Mouse (Mus musculus) hindbrain, embryonic 16.5 days (tissue): ENCODE data around the gene Tbc1d25. TPM values are rescaled to one million over a fixed set of nuclear protein-coding genes. Genes with fewer than 3 reads are reported as not detected.

Source experiments
- ATAC-seq: fragments of 200-750 bp; cut with Nextera tagmentation; 2 replicates; pipeline ENCODE4 v1.8.0; 2017; ENCODE audit warnings: moderate TSS enrichment, moderate library complexity
- H3K27ac ChIP-seq: fragments of 300-500 bp; sonication (generic); 2 replicates; pipeline ENCODE4 v1.5.1; 2014; ENCODE audit warnings: low read depth, mild to moderate bottlenecking, control low read depth, low read length, moderate library complexity
- H3K27me3 ChIP-seq: fragments of 300-500 bp; sonication (generic); replicated peaks from 2 replicates; pipeline ENCODE4 v1.6.1; 2014; ENCODE audit warnings: low read length; ENCODE audit not compliant: control insufficient read depth, insufficient read depth
- H3K36me3 ChIP-seq: fragments of 300-500 bp; sonication (generic); 2 replicates; pipeline ENCODE4 v1.6.1; 2014; ENCODE audit warnings: mild to moderate bottlenecking, low read length, moderate library complexity, mixed read lengths; ENCODE audit not compliant: control insufficient read depth, insufficient read depth
- H3K4me1 ChIP-seq: fragments of 300-500 bp; sonication (generic); 2 replicates; pipeline ENCODE4 v1.6.1; 2014; ENCODE audit warnings: low read depth, low read length; ENCODE audit not compliant: control insufficient read depth, insufficient read depth
- H3K4me2 ChIP-seq: fragments of 300-500 bp; sonication (generic); 2 replicates; pipeline ENCODE4 v1.6.1; 2014; ENCODE audit warnings: mild to moderate bottlenecking, low read length, control low read depth, moderate library complexity
- H3K4me3 ChIP-seq: fragments of 300-500 bp; sonication (generic); 2 replicates; pipeline ENCODE4 v1.5.1; 2014; ENCODE audit warnings: mild to moderate bottlenecking, low read length, control low read depth, moderate library complexity
- H3K9ac ChIP-seq: fragments of 300-500 bp; sonication (generic); 2 replicates; pipeline ENCODE4 v1.6.1; 2014; ENCODE audit warnings: low read depth, mild to moderate bottlenecking, control low read depth, low read length, moderate library complexity
- H3K9me3 ChIP-seq: fragments of 300-500 bp; sonication (generic); 2 replicates; pipeline ENCODE4 v1.6.1; 2014; ENCODE audit warnings: mild to moderate bottlenecking, low read length, moderate library complexity; ENCODE audit not compliant: control insufficient read depth
- WGBS: fragments of 180-500 bp; shearing (Covaris S2); extraction: QIAGEN DNeasy Blood & Tissue Kit; methylation state at CpG from one replicate; pipeline ENCODE4 v1.1.7; 2014; 5-methylcytosine and 5-hydroxymethylcytosine counted together
- polyA plus RNA-seq: library from polyadenylated mRNA; unstranded; fragments of >200 nt; fragmentation: Nextera tagmentation; extraction: Ambion mirVana; gene quantifications from 2 replicates; pipeline ENCODE4 v1.2.1, GENCODE M21; 2015

Tbc1d25 gene
- polyA plus RNA-seq, 1 experiment from 2014 or later, result 23.2 TPM

DNA sequence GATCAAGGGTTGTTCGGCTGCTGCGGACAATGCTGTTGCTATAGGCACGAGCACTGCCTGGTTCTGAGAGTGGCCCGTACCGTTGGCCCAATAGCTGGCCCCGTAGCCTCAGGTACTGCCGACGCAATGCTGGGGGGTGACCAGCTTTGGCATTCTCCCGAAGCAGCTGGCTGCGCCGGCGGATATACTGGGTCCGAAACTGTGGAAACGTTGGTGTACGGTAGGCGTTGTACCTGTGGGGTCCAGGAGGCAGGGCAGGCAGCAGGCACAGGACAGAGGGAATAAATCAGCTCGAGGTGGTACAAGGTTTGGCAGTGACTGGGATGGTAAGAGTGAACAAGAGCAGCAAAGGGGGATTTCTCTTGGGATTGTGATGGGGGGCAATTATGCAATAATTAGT lies 44.6 kb downstream of the Tbc1d25 start:
- no peaks in the 10 kb centered on the region for H3K27me3 ChIP-seq
- peaks cover 5% of the 10 kb centered on the region for H3K4me1 ChIP-seq
- H3K9me3 ChIP-seq, result no peaks in the 10 kb centered on the region
- H3K4me3 ChIP-seq, result peak overlapping the region; percentile 57
- no peak overlapping the region; the same call in 1 of the 2 replicates for H3K9ac ChIP-seq
- peak overlapping the region; percentile 53 for H3K4me2 ChIP-seq
- 87% methylated on average over 17 of the region's 17 CpGs for WGBS
- peaks cover 8% of the 10 kb centered on the region; the same call in 1 of the 2 replicates for H3K36me3 ChIP-seq
- ATAC-seq, result peak; percentile 28
- H3K27ac ChIP-seq, result peak overlapping the region; percentile 97; the same call in 1 of the 2 replicates

DNA sequence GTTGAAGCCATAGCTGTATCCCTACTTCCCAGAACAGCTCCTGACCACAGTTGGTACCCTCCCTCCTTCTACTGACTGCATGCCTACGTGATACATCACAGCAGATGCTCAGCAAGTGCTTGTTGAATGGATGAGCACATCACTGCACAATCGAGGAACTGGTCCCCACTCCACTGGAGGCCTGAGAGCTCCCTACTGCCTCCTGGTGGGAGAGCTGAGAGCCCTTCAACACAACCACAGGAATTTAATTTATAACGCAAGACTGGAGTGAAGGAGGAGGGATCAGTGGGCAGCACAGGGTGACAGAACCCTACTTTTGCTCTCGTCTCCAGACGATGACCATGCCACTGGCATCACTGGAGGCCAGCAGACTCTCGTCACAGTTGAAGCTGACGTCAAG lies 50.7 kb downstream of the Tbc1d25 start:
- 78% methylated on average over 7 of the region's 7 CpGs for WGBS
- Histone ChIP-seq H3K9me3 (no peaks in the 10 kb centered on the region), H3K4me1 (no peaks in the 10 kb centered on the region), H3K9ac (no peak overlapping the region), H3K27me3 (no peaks in the 10 kb centered on the region), H3K4me2 (no peak overlapping the region), H3K27ac (no peak overlapping the region), H3K4me3 (no peak overlapping the region), H3K36me3 (peaks cover 14% of the 10 kb centered on the region)
- no peak for ATAC-seq

DNA sequence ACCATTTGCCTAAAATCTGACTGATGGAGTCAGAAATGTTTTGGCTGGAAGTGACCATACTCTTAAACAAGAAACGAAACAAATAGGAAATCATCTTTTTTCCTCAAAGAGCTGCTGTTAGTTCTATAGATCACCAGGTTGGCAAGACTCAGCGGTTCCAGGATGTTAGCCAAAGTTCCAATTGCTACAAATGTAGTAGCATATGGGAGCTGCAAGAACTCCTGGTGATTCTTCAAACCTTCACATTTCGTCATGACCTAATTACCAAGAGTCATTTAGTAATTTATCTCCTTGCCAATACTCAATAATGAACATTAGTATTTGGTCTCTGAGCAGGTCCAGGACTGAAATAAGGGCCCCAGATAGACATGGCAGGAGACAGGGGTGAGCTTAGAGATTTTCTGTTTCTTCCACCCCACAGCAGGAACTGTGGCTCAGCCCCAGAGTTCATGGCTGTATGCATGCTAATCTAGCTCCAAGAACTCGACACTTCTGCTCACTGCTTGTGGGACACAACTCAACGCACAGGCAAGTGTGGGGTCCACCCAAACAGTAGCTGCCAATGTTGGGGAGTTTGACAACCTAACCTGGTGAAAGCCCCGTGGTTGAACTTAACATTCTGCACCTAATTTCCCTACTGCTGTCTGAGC lies 52.0 kb downstream of the Tbc1d25 start:
- WGBS, result 87% methylated on average over 6 of the region's 6 CpGs
- Histone ChIP-seq H3K9me3 (no peaks in the 10 kb centered on the region), H3K9ac (no peak overlapping the region), H3K27me3 (no peaks in the 10 kb centered on the region), H3K4me1 (no peaks in the 10 kb centered on the region), H3K27ac (no peak overlapping the region), H3K4me2 (no peak overlapping the region), H3K36me3 (peaks cover 14% of the 10 kb centered on the region), H3K4me3 (no peak overlapping the region)
- no peak for ATAC-seq

GRCm38 (mm10) chrX:8117264-8117663 lies 58.7 kb downstream of the Tbc1d25 start:
- no peaks in the 10 kb centered on the region for H3K27me3 ChIP-seq
- H3K9me3 ChIP-seq, result no peaks in the 10 kb centered on the region
- H3K4me3 ChIP-seq, result no peak overlapping the region
- no peaks in the 10 kb centered on the region for H3K36me3 ChIP-seq
- H3K9ac ChIP-seq, result no peak overlapping the region
- no peak overlapping the region for H3K27ac ChIP-seq
- ATAC-seq, result no peak
- no peak overlapping the region for H3K4me2 ChIP-seq
- no peaks in the 10 kb centered on the region for H3K4me1 ChIP-seq

DNA sequence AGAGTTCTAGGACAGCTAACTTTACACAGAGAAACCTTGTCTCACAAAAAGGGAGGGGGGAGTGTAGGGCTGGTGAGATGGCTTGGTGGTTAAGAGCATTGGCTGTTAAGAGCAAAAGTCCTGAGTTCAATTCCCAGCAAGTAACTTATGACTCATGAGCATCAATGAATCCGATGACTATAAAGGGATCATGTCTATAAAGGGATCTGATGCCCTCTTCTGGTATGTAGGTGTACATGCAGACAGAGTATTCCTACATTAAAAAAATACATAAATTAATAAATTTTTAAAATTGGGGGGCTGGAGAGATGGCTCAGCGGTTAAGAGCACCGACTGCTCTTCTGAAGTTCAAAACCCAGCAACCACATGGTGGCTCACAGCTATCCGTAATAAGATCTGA lies 60.7 kb downstream of the Tbc1d25 start:
- Histone ChIP-seq H3K27me3 (no peaks in the 10 kb centered on the region), H3K9me3 (no peaks in the 10 kb centered on the region), H3K4me3 (no peak overlapping the region), H3K27ac (no peak overlapping the region), H3K36me3 (no peaks in the 10 kb centered on the region), H3K4me1 (no peaks in the 10 kb centered on the region), H3K9ac (no peak overlapping the region), H3K4me2 (no peak overlapping the region)
- 73% methylated on average over 4 of the region's 4 CpGs for WGBS
- ATAC-seq, result no peak

DNA sequence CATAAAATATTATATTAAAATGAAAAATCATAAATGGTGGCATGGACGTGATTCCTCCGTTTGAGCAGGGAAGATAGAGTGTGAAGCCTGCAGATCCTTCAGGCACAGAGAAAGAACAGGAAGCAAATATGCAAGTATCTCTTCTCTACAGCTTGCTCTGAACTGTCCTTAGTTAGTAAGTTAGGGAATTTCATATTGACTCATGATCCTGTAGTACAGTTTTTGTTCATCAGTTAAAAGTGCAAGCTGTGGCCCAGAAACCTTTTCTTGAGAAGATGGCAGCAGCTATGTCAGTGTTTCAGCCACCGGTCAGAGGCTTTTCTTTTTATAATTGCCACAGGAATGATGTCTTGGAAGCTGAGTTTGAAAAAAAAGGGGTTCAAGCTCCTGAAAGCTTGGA lies 71.0 kb downstream of the Tbc1d25 start:
- Histone ChIP-seq H3K4me3 (no peak overlapping the region), H3K9me3 (0 out of 2 replicates have a peak, but pooled peaks cover 3% of the 10 kb centered on the region), H3K27ac (no peak overlapping the region), H3K27me3 (no peaks in the 10 kb centered on the region), H3K9ac (no peak overlapping the region), H3K36me3 (no peaks in the 10 kb centered on the region), H3K4me2 (no peak overlapping the region), H3K4me1 (no peaks in the 10 kb centered on the region)
- ATAC-seq, result no peak
- WGBS, result 92% methylated on average over 3 of the region's 3 CpGs

Other genes with a start within 250 kb of the Tbc1d25 start
- 0.15 TPM in 1 of 2 replicates, not detected in the other for gene Eras, start 247.6 kb downstream of the Tbc1d25 start, polyA plus RNA-seq
- 70.2 and 75.9 TPM in 2 replicates for gene Hdac6, start 228.3 kb downstream of the Tbc1d25 start, polyA plus RNA-seq
- 0.08 and 0.26 TPM in 2 replicates for gene Gata1, start 198.1 kb downstream of the Tbc1d25 start, polyA plus RNA-seq
- gene Glod5, start 157.7 kb downstream of the Tbc1d25 start, polyA plus RNA-seq, result 0.25 and 0.49 TPM in 2 replicates
- gene Suv39h1, start 101.4 kb downstream of the Tbc1d25 start, polyA plus RNA-seq, result 34.2 and 41.4 TPM in 2 replicates
- gene Was, start 85.7 kb downstream of the Tbc1d25 start, polyA plus RNA-seq, result 0.28 and 0.29 TPM in 2 replicates
- 65.0 and 65.9 TPM in 2 replicates for gene Wdr13, start 43.3 kb downstream of the Tbc1d25 start, polyA plus RNA-seq
- gene Rbm3, start 30.3 kb downstream of the Tbc1d25 start, polyA plus RNA-seq, result 269 and 303 TPM in 2 replicates
- 34.8 and 36.6 TPM in 2 replicates for gene Ebp, start 17.3 kb upstream of the Tbc1d25 start, polyA plus RNA-seq
- gene Porcn, start 30.3 kb upstream of the Tbc1d25 start, polyA plus RNA-seq, result 50.7 and 55.4 TPM in 2 replicates
- gene Ftsj1, start 76.2 kb upstream of the Tbc1d25 start, polyA plus RNA-seq, result 49.9 and 52.8 TPM in 2 replicates
- gene Slc38a5, start 95.0 kb upstream of the Tbc1d25 start, polyA plus RNA-seq, result 34.6 and 43.0 TPM in 2 replicates
- gene Ssxb10, start 151.2 kb upstream of the Tbc1d25 start, polyA plus RNA-seq, result not detected in 2 replicates
- not detected in 2 replicates for gene Ssxb9, start 190.8 kb upstream of the Tbc1d25 start, polyA plus RNA-seq
- not detected in 2 replicates for gene Ssxb1, start 237.1 kb upstream of the Tbc1d25 start, polyA plus RNA-seq